In genomic region chr8:102096726-102097125, GRCm38 (mm10) we compare ENCODE assay signal across 29 mouse cellular contexts.
A peak's percentile ranks its signal among the peaks of the same experiment; 100 is the strongest.
DNase-seq lines count a peak whose midpoint lies in the region; ATAC-seq lines count a peak whose summit lies in the region.
"Had no signal": no experiment of that assay in that cellular context is flagged by ENCODE, and none has a peak within 500 bp of the region (broad histone marks: within the 10 kb centered on the region; RNA-seq: fewer than 3 reads in every experiment).

No protein-coding gene starts in this region.

- no peaks in the 10 kb centered on the region for H3K36me3 ChIP-seq in embryonic facial prominence, embryonic 14.5 days (ENCODE audit: control insufficient read depth, insufficient read depth, low read length)
- H3K36me3 ChIP-seq in embryonic facial prominence, embryonic 10.5 days (replicated peaks) = no peaks in the 10 kb centered on the region
- H3K36me3 ChIP-seq in midbrain, embryonic 11.5 days (ENCODE audit: control insufficient read depth, insufficient read depth, low read length) = no peaks in the 10 kb centered on the region
- H3K36me3 ChIP-seq in midbrain, embryonic 16.5 days (ENCODE audit: control insufficient read depth, insufficient read depth, low read length) = no peaks in the 10 kb centered on the region
- H3K36me3 ChIP-seq: embryonic facial prominence, embryonic 12.5 days; embryonic facial prominence, embryonic 15.5 days; G1E had no signal

- peak; percentile 1 for DNase-seq in embryonic facial prominence, embryonic 14.5 days (ENCODE audit: low spot score)
- DNase-seq in embryonic facial prominence, embryonic 10.5 days (ENCODE audit: low spot score) = no peak
- no peak for DNase-seq in frontal cortex, postnatal 14 days (ENCODE audit: low spot score in 2 of 2)
- DNase-seq in midbrain, embryonic 11.5 days (ENCODE audit: low spot score, missing footprints) = no peak
- DNase-seq in brain, adult 2 months (ENCODE audit: low read depth, low spot score) = peak; percentile 36
- DNase-seq: adrenal gland, adult 8-10 months; adrenal gland, postnatal 14 days; adrenal gland, postnatal 36 days; B cell, adult 2 months; cerebellum, adult 11 months; cerebellum, adult 18-20 months; cerebellum, adult 8-10 months; cerebellum, adult 9-11 months; cerebellum, postnatal 14 days; cerebellum, postnatal 36 days; embryo, embryonic 11 days had no signal

- no peak overlapping the region for H3K27ac ChIP-seq in embryonic facial prominence, embryonic 14.5 days (replicated peaks; ENCODE audit: low read depth, low read length)
- H3K27ac ChIP-seq in embryonic facial prominence, embryonic 10.5 days (replicated peaks) = no peak overlapping the region
- H3K27ac ChIP-seq in midbrain, embryonic 11.5 days (ENCODE audit: low read depth, low read length) = no peak overlapping the region
- no peak overlapping the region for H3K27ac ChIP-seq in midbrain, embryonic 16.5 days (ENCODE audit: low read length)
- H3K27ac ChIP-seq: embryonic facial prominence, embryonic 12.5 days; embryonic facial prominence, embryonic 15.5 days; forebrain, embryonic 13.5 days had no signal

- WGBS in embryonic facial prominence, embryonic 14.5 days = 78% methylated on average over 7 of the region's 7 CpGs
- 90% methylated on average over 7 of the region's 7 CpGs for WGBS in embryonic facial prominence, embryonic 10.5 days
- 77% methylated on average over 7 of the region's 7 CpGs for WGBS in midbrain, embryonic 11.5 days
- 75% methylated on average over 7 of the region's 7 CpGs for WGBS in midbrain, embryonic 16.5 days

- no peak overlapping the region for H3K9ac ChIP-seq in embryonic facial prominence, embryonic 14.5 days (ENCODE audit: low read depth, low read length)
- no peak overlapping the region for H3K9ac ChIP-seq in midbrain, embryonic 11.5 days (ENCODE audit: low read length)
- no peak overlapping the region for H3K9ac ChIP-seq in midbrain, embryonic 16.5 days (ENCODE audit: low read depth, low read length)
- H3K9ac ChIP-seq: embryonic facial prominence, embryonic 12.5 days; embryonic facial prominence, embryonic 15.5 days; forebrain, embryonic 13.5 days had no signal

- no peaks in the 10 kb centered on the region for H3K4me1 ChIP-seq in embryonic facial prominence, embryonic 14.5 days (ENCODE audit: control insufficient read depth, insufficient read depth, low read length)
- H3K4me1 ChIP-seq in embryonic facial prominence, embryonic 10.5 days = no peaks in the 10 kb centered on the region
- no peaks in the 10 kb centered on the region for H3K4me1 ChIP-seq in midbrain, embryonic 11.5 days (ENCODE audit: control insufficient read depth, insufficient read depth, low read length)
- no peaks in the 10 kb centered on the region for H3K4me1 ChIP-seq in midbrain, embryonic 16.5 days (ENCODE audit: control insufficient read depth, insufficient read depth, low read length)
- H3K4me1 ChIP-seq: embryonic facial prominence, embryonic 12.5 days; embryonic facial prominence, embryonic 15.5 days; forebrain, embryonic 13.5 days had no signal

- no peak overlapping the region for H3K4me2 ChIP-seq in embryonic facial prominence, embryonic 14.5 days (ENCODE audit: low read depth, low read length)
- no peak overlapping the region for H3K4me2 ChIP-seq in midbrain, embryonic 11.5 days
- H3K4me2 ChIP-seq in midbrain, embryonic 16.5 days (ENCODE audit: low read length) = no peak overlapping the region
- H3K4me2 ChIP-seq: embryonic facial prominence, embryonic 12.5 days; embryonic facial prominence, embryonic 15.5 days; forebrain, embryonic 13.5 days had no signal

- H3K4me3 ChIP-seq in embryonic facial prominence, embryonic 14.5 days (ENCODE audit: low read depth, low read length) = no peak overlapping the region
- H3K4me3 ChIP-seq in embryonic facial prominence, embryonic 10.5 days = no peak overlapping the region
- H3K4me3 ChIP-seq in midbrain, embryonic 11.5 days (ENCODE audit: low read depth, low read length) = no peak overlapping the region
- H3K4me3 ChIP-seq in midbrain, embryonic 16.5 days (ENCODE audit: low read depth, low read length) = no peak overlapping the region
- H3K4me3 ChIP-seq: embryonic facial prominence, embryonic 12.5 days; embryonic facial prominence, embryonic 15.5 days; erythroblast, embryonic 14.5 days; forebrain, embryonic 13.5 days had no signal

- H3K27me3 ChIP-seq in embryonic facial prominence, embryonic 14.5 days (replicated peaks; ENCODE audit: control insufficient read depth, insufficient read depth, low read length) = no peaks in the 10 kb centered on the region
- H3K27me3 ChIP-seq in embryonic facial prominence, embryonic 10.5 days (replicated peaks; ENCODE audit: low read depth, poor library complexity, severe bottlenecking) = no peaks in the 10 kb centered on the region
- H3K27me3 ChIP-seq in midbrain, embryonic 11.5 days (ENCODE audit: control insufficient read depth, insufficient read depth, low read length) = no peaks in the 10 kb centered on the region
- H3K27me3 ChIP-seq in midbrain, embryonic 16.5 days (ENCODE audit: control insufficient read depth, insufficient read depth, low read depth, low read length) = no peaks in the 10 kb centered on the region
- H3K27me3 ChIP-seq: CH12.LX; embryonic facial prominence, embryonic 12.5 days; embryonic facial prominence, embryonic 15.5 days; forebrain, embryonic 13.5 days; Patski had no signal

- no peak for ATAC-seq in embryonic facial prominence, embryonic 14.5 days (ENCODE audit: low read depth)
- ATAC-seq in frontal cortex, adult (ENCODE audit: low TSS enrichment) = peak; percentile 91
- 0 out of 2 replicates have a peak, but pooled peaks have one; percentile 35 for ATAC-seq in midbrain, embryonic 11.5 days (ENCODE audit: low FRiP score)
- ATAC-seq in midbrain, embryonic 16.5 days = no peak
- ATAC-seq in erythroid progenitor cell, adult 5-6 weeks (replicated peaks; ENCODE audit: low FRiP score, poor library complexity, severe bottlenecking) = no peak
- ATAC-seq: activated CD4-positive, CD25-positive, alpha-beta regulatory T cell, adult 4 months; CD4-positive, CD25-positive, alpha-beta regulatory T cell, adult 4 months; forebrain, embryonic 13.5 days; forebrain, embryonic 16.5 days; Patski had no signal

- no peaks in the 10 kb centered on the region for H3K9me3 ChIP-seq in embryonic facial prominence, embryonic 14.5 days (ENCODE audit: control insufficient read depth, low read length)
- H3K9me3 ChIP-seq in embryonic facial prominence, embryonic 10.5 days = no peaks in the 10 kb centered on the region
- H3K9me3 ChIP-seq in midbrain, embryonic 11.5 days (ENCODE audit: control insufficient read depth, low read length) = no peaks in the 10 kb centered on the region
- no peaks in the 10 kb centered on the region for H3K9me3 ChIP-seq in midbrain, embryonic 16.5 days (replicated peaks; ENCODE audit: control insufficient read depth, low read length, poor library complexity, severe bottlenecking)
- H3K9me3 ChIP-seq: embryonic facial prominence, embryonic 12.5 days; embryonic facial prominence, embryonic 15.5 days; forebrain, embryonic 13.5 days; G1E had no signal

Comparison
In these comparisons a context has a peak if more than half of its experiments do, and no peak if none do; other contexts are left out.
1. ATAC-seq: peak in frontal cortex, adult (single experiment) and midbrain, embryonic 11.5 days (single experiment); none in embryonic facial prominence, embryonic 14.5 days (single experiment), midbrain, embryonic 16.5 days (single experiment) and erythroid progenitor cell, adult 5-6 weeks (single experiment).
2. DNase-seq: peak in embryonic facial prominence, embryonic 14.5 days (single experiment) and brain, adult 2 months (single experiment); none in embryonic facial prominence, embryonic 10.5 days (single experiment), frontal cortex, postnatal 14 days (0 of 2) and midbrain, embryonic 11.5 days (single experiment).